Mouse (Mus musculus): ENCODE measurements at regions not wholly inside any gene's neighbourhood (a gene's known extent, or its start where the extent isn't known, plus 50 kb on each side); places are given as distances from the start of the nearest gene placed in this dataset.
"Not testable (repeated sequence)": the region's sequence is repeated elsewhere in the genome, so short reads cannot be mapped to it uniquely, and the experiment has no call there.

- no peak for DNase-seq
Observed at GRCm38 (mm10) chr15:8831720-8832620, 121.4 kb upstream of the Slc1a3 start.

GRCm38 (mm10) chr15:8824861-8825260 lies 114.3 kb upstream of the Slc1a3 start:
- no peak for DNase-seq

- not testable (repeated sequence) for DNase-seq
Observed at GRCm38 (mm10) chr15:8822795-8823194, 112.2 kb upstream of the Slc1a3 start.

GRCm38 (mm10) chr15:8817542-8817941 lies 107.0 kb upstream of the Slc1a3 start:
- DNase-seq: peak; percentile 15

- DNase-seq: peak; percentile 48
Observed at GRCm38 (mm10) chr15:8816501-8817368, 106.2 kb upstream of the Slc1a3 start.

GRCm38 (mm10) chr15:8815958-8816357 lies 105.4 kb upstream of the Slc1a3 start:
- no peak for DNase-seq

- no peak for DNase-seq
Observed at GRCm38 (mm10) chr15:8815277-8815676, 104.7 kb upstream of the Slc1a3 start.

- DNase-seq: no peak
Observed at GRCm38 (mm10) chr15:8806354-8806753, 95.8 kb upstream of the Slc1a3 start.

GRCm38 (mm10) chr15:8805565-8805964 lies 95.0 kb upstream of the Slc1a3 start:
- not testable (repeated sequence) for DNase-seq

- DNase-seq: no peak
Observed at GRCm38 (mm10) chr15:8802058-8802457, 91.5 kb upstream of the Slc1a3 start.

- no peak for DNase-seq
Observed at GRCm38 (mm10) chr15:8797015-8797414, 86.5 kb upstream of the Slc1a3 start.

- no peak for DNase-seq
Observed at GRCm38 (mm10) chr15:8792106-8792505, 81.5 kb upstream of the Slc1a3 start.

GRCm38 (mm10) chr15:8789924-8790323 lies 79.4 kb upstream of the Slc1a3 start:
- no peak for DNase-seq

GRCm38 (mm10) chr15:8789000-8789399 lies 78.4 kb upstream of the Slc1a3 start:
- no peak for DNase-seq

GRCm38 (mm10) chr15:8785537-8785936 lies 75.0 kb upstream of the Slc1a3 start:
- no peak for DNase-seq

- no peak for DNase-seq
Observed at GRCm38 (mm10) chr15:8783567-8783966, 73.0 kb upstream of the Slc1a3 start.

- DNase-seq: no peak
Observed at GRCm38 (mm10) chr15:8783036-8783435, 72.5 kb upstream of the Slc1a3 start.

- no peak for DNase-seq
Observed at GRCm38 (mm10) chr15:8782131-8782507, 71.6 kb upstream of the Slc1a3 start.

GRCm38 (mm10) chr15:8781159-8782130 lies 70.9 kb upstream of the Slc1a3 start:
- peak; percentile 3 for DNase-seq

- no peak for DNase-seq
Observed at GRCm38 (mm10) chr15:8780371-8780866, 69.9 kb upstream of the Slc1a3 start.

GRCm38 (mm10) chr15:8767624-8768571 lies 57.3 kb upstream of the Slc1a3 start:
- no peak for DNase-seq

Data from kidney, adult 11 months (tissue).